Mouse (Mus musculus): ENCODE results near the gene Chd3. TPM values are rescaled to one million over a fixed set of nuclear protein-coding genes. Genes with fewer than 3 reads are reported as not detected.
A peak's percentile ranks its signal among the peaks of the same experiment; 100 is the strongest.

Chd3 gene
- total and polyA plus RNA-seq, 2 experiments from 2014 or later = 58.9 to 298 TPM

DNA sequence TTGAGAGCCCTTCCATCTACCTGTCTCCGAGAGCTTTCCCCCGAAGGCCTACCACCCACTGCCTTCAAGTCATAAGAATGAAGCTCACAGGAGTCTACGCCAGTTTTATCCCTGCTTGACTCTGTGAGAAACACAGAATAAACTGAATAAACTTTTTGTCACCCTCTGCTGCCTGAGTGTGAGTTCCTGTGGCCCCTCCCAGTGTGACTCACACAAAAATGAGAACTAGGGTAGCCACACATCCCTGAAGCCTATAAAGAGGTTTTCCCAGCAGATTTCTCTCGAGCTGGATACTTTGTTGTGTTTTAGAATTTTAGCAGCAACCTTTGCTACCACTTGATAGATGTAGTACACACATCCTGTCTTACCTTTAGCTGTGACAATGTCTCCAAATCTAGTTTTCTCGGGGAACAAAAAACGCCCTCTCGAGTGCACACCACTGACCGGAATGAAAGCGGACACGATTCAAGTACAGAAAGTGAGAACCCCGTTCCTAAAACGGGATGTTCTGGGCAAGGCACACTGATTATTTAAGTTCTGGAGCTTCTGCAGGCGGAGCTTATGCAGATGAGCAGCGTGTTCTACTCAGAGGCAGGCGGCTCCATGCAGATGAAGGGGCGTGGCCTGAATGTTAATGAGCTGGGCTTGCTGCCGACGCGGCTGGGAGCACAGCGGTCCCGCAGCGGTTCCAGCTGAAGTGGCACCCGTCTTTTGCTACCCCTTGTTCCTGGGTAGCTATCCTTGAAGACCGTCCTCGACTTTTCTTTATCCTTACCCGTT, 43.4 kb downstream of the Chd3 start, which contains the start of gene Kcnab3:
Kcnab3 (plus strand) TSS at position 631 of the 780 bp plus-strand sequence.
- peak; percentile 91 for DNase-seq (ENCODE audit: low spot score)
- no peak for TF ChIP-seq CTCF (IDR thresholded peaks at IDR 0.05)
- Histone ChIP-seq H3K9ac (replicated peaks; ENCODE audit: low read length, poor library complexity, severe bottlenecking) (peak within 1 kb of the TSS; percentile 65), H3K36me3 (ENCODE audit: insufficient read depth, low read length) (no peaks in the 10 kb centered on the region), H3K4me3 (ENCODE audit: low read depth, low read length) (peak within 1 kb of the TSS; percentile 58), H3K4me2 (ENCODE audit: low read depth, low read length, poor library complexity, severe bottlenecking) (peak within 1 kb of the TSS; percentile 92), H3K9me3 (ENCODE audit: low read length) (no peaks in the 10 kb centered on the region), H3K27ac (ENCODE audit: low read depth, low read length) (0 out of 2 replicates have a peak within 1 kb of the TSS, but pooled peaks have one; percentile 18), H3K27me3 (ENCODE audit: insufficient read depth, low read length) (0 out of 2 replicates have a peak, but pooled peaks cover 3% of the 10 kb centered on the region), H3K4me1 (ENCODE audit: insufficient read depth, low read length) (peaks cover 19% of the 10 kb centered on the region; the same call in 1 of the 2 replicates)
- ATAC-seq (ENCODE audit: low FRiP score) = no peak
- WGBS = 12% methylated on average over 26 of the region's 26 CpGs

DNA sequence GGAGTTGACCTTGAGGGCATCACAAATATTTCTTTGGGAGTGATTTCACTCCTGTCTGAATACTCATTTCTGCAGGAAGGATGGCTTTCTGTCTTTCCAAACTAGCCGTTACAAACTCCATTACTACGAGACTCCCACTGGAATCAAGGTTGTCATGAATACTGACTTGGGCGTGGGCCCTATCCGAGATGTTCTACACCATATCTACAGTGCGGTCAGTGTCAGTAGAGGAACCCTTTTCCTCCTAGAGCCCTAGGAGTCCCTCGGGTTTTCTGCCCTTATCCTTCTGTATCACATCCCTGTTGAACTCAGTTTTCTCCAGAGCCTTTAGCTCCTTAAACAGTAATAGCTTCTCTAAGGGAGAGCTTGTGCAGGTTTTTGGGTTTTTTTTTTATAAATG, 44.5 kb downstream of the Chd3 start:
- DNase-seq (ENCODE audit: low spot score) = no peak
- no peaks in the 10 kb centered on the region for H3K9me3 ChIP-seq (ENCODE audit: low read length)
- peak overlapping the region; percentile 84 for H3K4me2 ChIP-seq (ENCODE audit: low read depth, low read length, poor library complexity, severe bottlenecking)
- peak overlapping the region; percentile 60 for H3K4me3 ChIP-seq (ENCODE audit: low read depth, low read length)
- ATAC-seq (ENCODE audit: low FRiP score) = no peak
- 0 out of 2 replicates have a peak overlapping the region, but pooled peaks have one; percentile 79 for H3K27ac ChIP-seq (ENCODE audit: low read depth, low read length)
- TF ChIP-seq CTCF (IDR thresholded peaks at IDR 0.05) = no peak
- H3K27me3 ChIP-seq (ENCODE audit: insufficient read depth, low read length) = 0 out of 2 replicates have a peak, but pooled peaks cover 3% of the 10 kb centered on the region
- H3K36me3 ChIP-seq (ENCODE audit: insufficient read depth, low read length) = 0 out of 2 replicates have a peak, but pooled peaks cover 3% of the 10 kb centered on the region
- 0 out of 2 replicates have a peak overlapping the region, but pooled peaks have one; percentile 77 for H3K9ac ChIP-seq (replicated peaks; ENCODE audit: low read length, poor library complexity, severe bottlenecking)
- 81% methylated on average over 6 of the region's 6 CpGs for WGBS
- peaks cover 19% of the 10 kb centered on the region; the same call in 1 of the 2 replicates for H3K4me1 ChIP-seq (ENCODE audit: insufficient read depth, low read length)

DNA sequence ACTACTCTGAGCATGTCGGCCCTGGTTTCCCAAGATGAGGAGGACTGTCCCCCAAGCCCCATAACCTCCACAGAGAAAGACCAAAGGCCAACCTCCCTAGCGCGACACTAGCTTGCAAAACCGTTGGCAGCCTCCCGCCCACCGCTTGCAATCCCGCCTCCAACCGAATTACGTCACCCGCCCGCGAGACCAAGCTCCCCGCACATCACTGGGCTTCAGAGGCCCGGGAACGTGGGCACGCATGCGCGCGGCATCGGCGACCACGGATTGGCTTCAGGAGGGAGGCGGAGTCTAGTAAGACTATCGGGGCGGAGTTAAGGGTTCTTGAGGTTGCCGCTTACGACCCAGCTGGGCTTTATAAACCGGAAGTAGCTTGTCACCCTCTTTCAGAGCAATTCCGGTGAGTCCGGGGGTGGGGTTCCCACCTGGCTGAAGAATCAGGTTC, 45.5 kb downstream of the Chd3 start, which contains the start of the genes Cntrob and Trappc1:
Cntrob (minus strand) TSS at position 109 of the 445 bp plus-strand sequence.
Trappc1 (plus strand) TSS at position 314 of the 445 bp plus-strand sequence.
- DNase-seq (ENCODE audit: low spot score) (peak; percentile 99), ATAC-seq (ENCODE audit: low FRiP score) (peak; percentile 97)
- H3K4me2 ChIP-seq (ENCODE audit: low read depth, low read length, poor library complexity, severe bottlenecking) = peak within 1 kb of the TSS; percentile 84
- TF ChIP-seq CTCF (IDR thresholded peaks at IDR 0.05) = no peak; the same call in 1 of the 2 replicates
- H3K4me3 ChIP-seq (ENCODE audit: low read depth, low read length) = peak within 1 kb of the TSS; percentile 60
- 0% methylated on average over 30 of the region's 30 CpGs for WGBS
- peaks cover 19% of the 10 kb centered on the region; the same call in 1 of the 2 replicates for H3K4me1 ChIP-seq (ENCODE audit: insufficient read depth, low read length)
- peak within 1 kb of the TSS; percentile 77 for H3K9ac ChIP-seq (replicated peaks; ENCODE audit: low read length, poor library complexity, severe bottlenecking)
- peak within 1 kb of the TSS; percentile 93 for H3K27ac ChIP-seq (ENCODE audit: low read depth, low read length)
- H3K27me3 ChIP-seq (ENCODE audit: insufficient read depth, low read length) = 0 out of 2 replicates have a peak, but pooled peaks cover 3% of the 10 kb centered on the region
- H3K36me3 ChIP-seq (ENCODE audit: insufficient read depth, low read length) = peaks cover 6% of the 10 kb centered on the region; the same call in 1 of the 2 replicates
- H3K9me3 ChIP-seq (ENCODE audit: low read length) = no peaks in the 10 kb centered on the region

DNA sequence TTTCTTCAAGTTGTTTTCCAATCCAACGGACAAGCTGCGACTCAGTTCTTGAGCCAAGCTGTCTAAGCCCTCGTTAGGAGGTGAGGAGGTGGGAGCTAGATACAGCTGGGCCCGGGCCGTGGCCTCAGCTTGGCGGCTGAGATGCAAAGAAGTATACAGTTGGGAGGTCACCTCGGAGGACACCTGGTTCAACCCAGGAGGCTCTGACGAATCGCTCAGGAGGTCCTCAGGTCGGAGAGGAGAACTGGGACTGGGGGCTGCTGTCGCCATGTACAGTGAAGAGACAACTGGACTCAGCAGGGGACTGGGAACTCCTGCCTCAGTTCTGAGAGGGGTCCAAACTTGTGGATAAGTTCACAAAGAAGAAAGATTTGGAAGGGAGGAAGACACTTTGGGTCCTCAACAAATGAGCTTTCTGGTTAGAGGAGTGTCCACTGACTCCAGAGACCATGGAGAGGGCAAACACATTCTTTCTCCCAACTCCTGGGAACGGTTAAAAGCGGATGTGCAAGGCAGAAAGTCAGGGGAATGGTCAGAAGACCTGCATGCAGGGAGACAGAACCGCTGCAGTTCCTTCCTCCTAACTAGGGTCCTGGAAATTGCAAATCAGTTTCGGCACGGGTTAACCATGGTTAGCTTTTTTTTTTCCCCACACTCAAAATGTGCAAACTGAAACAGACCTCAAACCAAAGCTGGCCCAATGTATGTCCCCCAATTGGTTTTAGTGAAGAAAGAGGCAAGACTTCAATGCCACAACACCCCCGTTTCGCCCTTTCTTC, 46.3 kb downstream of the Chd3 start:
- H3K36me3 ChIP-seq (ENCODE audit: insufficient read depth, low read length) = peaks cover 10% of the 10 kb centered on the region; the same call in 1 of the 2 replicates
- peak overlapping the region; percentile 60 for H3K4me3 ChIP-seq (ENCODE audit: low read depth, low read length)
- WGBS = 23% methylated on average over 18 of the region's 18 CpGs
- peaks cover 19% of the 10 kb centered on the region; the same call in 1 of the 2 replicates for H3K4me1 ChIP-seq (ENCODE audit: insufficient read depth, low read length)
- no peak for TF ChIP-seq CTCF (IDR thresholded peaks at IDR 0.05)
- H3K9me3 ChIP-seq (ENCODE audit: low read length) = no peaks in the 10 kb centered on the region
- peak; percentile 9 for DNase-seq (ENCODE audit: low spot score)
- peak overlapping the region; percentile 93 for H3K27ac ChIP-seq (ENCODE audit: low read depth, low read length)
- peak overlapping the region; percentile 84 for H3K4me2 ChIP-seq (ENCODE audit: low read depth, low read length, poor library complexity, severe bottlenecking)
- H3K9ac ChIP-seq (replicated peaks; ENCODE audit: low read length, poor library complexity, severe bottlenecking) = peak overlapping the region; percentile 75
- 0 out of 2 replicates have a peak, but pooled peaks cover 2% of the 10 kb centered on the region for H3K27me3 ChIP-seq (ENCODE audit: insufficient read depth, low read length)
- ATAC-seq (ENCODE audit: low FRiP score) = no peak

DNA sequence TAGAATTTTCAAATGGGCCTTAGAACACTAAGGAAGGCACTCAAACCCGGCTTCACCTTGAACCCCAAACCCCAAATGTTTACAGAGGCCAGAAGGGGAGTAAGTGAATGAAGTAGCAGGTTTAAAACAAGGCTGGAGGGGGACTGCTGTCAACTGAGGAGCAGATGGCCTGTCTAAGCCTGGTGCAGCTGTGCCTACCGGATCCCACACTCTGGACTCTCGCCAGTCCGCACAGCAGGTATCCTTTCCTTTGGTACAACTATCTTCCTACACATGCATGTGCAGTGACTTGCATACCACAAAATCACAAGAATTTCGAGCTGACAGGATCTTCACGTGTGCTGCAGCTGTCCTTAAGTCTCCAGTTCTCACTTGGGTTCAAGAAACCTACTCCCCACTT, 47.2 kb downstream of the Chd3 start:
- Histone ChIP-seq H3K9ac (replicated peaks; ENCODE audit: low read length, poor library complexity, severe bottlenecking) (peak overlapping the region; percentile 75; the same call in 1 of the 2 replicates), H3K27ac (ENCODE audit: low read depth, low read length) (no peak overlapping the region), H3K9me3 (ENCODE audit: low read length) (no peaks in the 10 kb centered on the region), H3K27me3 (ENCODE audit: insufficient read depth, low read length) (no peaks in the 10 kb centered on the region), H3K36me3 (ENCODE audit: insufficient read depth, low read length) (peaks cover 10% of the 10 kb centered on the region; the same call in 1 of the 2 replicates), H3K4me1 (ENCODE audit: insufficient read depth, low read length) (peaks cover 19% of the 10 kb centered on the region; the same call in 1 of the 2 replicates), H3K4me3 (ENCODE audit: low read depth, low read length) (peak overlapping the region; percentile 60; the same call in 1 of the 2 replicates), H3K4me2 (ENCODE audit: low read depth, low read length, poor library complexity, severe bottlenecking) (peak overlapping the region; percentile 84)
- no peak for TF ChIP-seq CTCF (IDR thresholded peaks at IDR 0.05)
- 53% methylated on average over 6 of the region's 6 CpGs for WGBS
- ATAC-seq (ENCODE audit: low FRiP score) (no peak), DNase-seq (ENCODE audit: low spot score) (peak; percentile 55)

Data from midbrain, postnatal 0 days (tissue).